Mouse (Mus musculus): ENCODE data around the gene Ssbp3.

Ssbp3 gene

DNA sequence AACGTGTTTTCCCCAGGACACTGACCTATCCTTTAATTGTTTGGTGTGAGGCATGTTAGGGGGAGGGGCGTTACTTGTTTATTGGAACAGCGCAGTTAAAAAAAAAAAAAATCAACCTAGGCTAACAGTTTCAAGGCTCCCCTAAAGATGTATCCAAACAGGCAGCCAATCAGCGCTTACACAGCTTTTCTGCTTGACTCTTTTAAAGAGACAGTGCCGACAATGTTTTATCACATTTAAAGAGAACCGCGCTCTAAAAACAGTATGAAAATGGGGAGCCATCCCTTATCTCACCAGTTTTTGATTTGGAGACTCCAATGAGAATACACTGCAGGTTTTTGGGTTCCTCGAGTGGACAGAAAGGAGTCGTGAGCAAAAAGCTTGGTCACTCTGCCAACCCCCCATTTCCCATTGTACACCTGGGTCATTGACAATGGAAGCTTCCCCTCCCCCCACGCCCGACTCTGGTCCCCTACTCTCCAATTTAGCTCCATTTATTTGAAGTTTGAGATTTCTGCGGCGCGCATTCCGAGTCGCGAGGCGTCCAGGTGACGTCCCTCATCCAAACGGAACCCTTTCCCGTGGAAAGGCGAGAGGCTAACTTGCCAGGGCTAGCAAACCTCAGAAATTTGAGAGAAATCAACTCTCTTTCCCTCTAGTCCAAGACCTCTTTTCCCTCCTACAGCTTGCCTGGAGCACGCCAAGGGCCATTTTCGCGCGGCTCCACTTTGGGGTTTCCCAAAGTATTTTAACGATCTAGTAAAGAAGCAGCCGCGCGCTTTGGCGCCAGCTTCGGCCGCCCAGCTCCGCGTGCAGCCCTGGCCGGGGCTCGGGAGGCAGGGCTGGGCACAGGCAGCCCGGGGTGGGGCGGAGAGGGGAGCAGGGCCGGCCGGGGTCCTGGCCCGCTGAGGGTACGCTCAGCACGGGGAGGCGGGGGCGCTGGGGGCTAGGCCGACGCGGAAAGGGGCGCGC, at the start of gene Ssbp3:
Gene Ssbp3, plus strand, starts transcription at position 501 of the 972 bp plus-strand sequence.
- in situ Hi-C loops (cut with MboI), result no loop called here

DNA sequence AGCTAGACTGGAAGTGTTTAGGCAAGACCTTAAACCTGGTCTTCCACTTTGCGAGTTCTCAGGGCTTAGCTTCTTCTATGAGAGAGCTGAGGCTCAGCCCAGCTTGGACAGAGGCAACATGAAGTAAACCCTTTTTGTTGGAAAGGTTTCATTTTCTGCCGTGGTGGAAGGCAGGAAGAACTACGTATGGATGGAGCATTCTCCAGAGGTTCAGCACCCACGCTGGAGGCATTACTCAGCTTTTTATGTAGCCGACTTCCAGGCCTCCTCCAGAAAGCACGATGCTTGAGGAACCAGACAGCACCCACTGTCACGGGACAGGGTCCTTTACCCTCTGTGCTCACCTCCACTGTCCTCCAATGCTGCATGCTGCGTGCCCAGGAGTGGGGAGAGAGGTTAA, 48.6 kb upstream of the Ssbp3 start:
- in situ Hi-C loops (cut with MboI), result no loop called here

DNA sequence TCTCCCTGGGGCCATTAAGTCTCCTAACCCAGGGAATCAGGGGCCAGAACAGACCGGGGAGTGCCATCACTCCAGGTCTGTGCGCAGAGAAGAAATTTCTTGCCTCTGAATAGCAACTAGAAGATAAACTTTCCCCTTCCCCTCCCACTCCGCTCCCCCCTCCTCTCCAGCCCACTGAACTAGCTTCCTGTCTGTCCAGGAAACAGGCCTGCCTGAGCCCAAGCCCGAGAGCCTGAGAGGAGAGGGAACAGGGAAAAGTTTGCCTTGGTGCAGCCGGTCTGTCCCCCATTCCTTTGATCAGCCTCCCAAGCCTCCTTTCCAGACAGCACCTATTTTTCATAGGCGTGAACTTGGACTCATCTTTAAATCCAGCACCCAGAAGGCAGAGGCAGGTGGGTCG, 48.2 kb upstream of the Ssbp3 start:
- in situ Hi-C loops (cut with MboI), result no loop called here

DNA sequence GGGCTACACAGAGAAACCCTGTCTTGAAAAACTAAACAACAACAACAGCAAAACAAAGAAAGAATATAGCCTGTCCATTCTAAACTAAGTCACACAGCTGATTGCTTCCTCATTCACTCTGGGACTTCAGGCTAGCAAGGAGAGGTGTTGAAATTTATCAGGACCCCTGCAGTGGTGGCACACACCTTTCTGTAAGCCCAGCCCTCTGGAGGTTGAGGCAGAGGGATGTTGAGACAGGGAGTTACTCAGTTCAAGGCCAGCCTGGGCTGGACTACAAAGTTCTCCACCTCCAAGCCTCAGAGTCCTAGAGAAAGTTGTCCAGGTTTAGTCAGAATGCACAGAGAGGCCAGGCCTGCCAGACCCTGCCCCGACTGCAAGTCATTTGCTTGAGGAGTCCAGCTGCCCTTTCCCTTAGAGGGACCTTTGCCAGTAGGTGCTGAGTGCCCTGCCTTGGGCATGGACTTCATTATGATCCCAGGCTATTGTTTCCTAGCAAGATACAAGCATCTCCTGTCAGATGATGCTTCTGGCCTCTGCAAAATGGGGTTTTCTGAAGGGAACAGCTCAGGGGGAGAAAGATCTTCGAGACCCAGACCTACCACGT, 47.6 kb upstream of the Ssbp3 start:
- in situ Hi-C loops (cut with MboI), result no loop called here

DNA sequence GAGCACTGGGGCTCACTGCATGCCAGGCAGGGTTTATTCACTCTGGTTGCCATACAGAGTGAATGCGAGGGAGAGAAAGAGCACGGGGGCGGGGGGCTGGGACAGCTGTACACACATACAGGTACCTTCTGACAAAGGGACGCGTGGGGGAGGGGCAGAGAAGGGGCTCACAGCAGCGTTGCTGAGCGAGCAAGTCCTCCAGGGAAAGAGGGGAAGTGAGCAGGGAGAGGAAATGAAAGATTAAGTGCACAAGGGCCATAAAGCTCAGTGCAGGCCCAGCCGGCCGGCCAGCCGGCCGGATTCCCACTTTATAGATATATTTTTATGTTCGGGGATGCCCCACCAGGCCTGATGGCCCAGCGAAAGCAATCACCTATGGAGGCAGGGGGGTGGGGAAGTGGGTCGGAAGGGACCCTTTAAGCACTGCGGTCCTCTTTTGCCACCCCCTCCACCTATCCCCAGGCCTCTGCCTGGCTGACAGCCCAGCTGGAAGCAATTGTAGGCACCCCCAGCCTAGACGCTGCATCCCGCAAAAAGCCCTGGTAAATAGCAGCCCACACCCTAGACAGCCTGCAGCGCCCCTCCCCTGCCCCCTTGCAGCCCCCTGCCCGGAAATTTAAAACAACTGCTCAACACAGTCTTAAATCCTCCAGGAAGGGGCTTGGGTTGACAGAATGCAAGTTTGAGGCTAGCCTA, 44.9 kb upstream of the Ssbp3 start:
- in situ Hi-C loops (cut with MboI), result no loop called here

- in situ Hi-C loops (cut with MboI), result no loop called here
Observed at GRCm38 (mm10) chr4:106866381-106866780, 44.1 kb upstream of the Ssbp3 start.

GRCm38 (mm10) chr4:106866845-106867244, 43.7 kb upstream of the Ssbp3 start:
- in situ Hi-C loops (cut with MboI), result no loop called here

- in situ Hi-C loops (cut with MboI), result no loop called here
Observed at GRCm38 (mm10) chr4:106868737-106869438, 41.6 kb upstream of the Ssbp3 start.

DNA sequence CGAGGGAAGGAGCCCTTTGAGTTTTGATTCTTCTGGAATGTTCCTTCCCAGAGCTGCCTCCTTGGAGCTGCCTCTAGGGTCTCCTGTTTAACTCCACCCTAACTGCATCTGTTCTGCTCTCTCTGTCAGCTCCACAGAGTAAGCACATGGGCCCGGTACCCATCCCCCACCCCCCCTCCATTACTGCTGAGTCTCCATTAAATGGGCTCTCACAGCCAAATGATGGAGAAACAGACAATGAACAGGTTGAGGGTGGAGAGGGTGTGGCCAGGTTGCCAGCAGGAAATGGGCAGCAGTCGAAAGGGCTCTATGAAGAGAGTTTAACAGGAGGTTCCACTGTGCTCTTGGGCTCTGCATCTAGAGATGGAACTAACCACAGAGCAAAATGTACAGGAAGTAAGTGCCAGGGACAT, 41.0 kb upstream of the Ssbp3 start:
- in situ Hi-C loops (cut with MboI), result no loop called here

DNA sequence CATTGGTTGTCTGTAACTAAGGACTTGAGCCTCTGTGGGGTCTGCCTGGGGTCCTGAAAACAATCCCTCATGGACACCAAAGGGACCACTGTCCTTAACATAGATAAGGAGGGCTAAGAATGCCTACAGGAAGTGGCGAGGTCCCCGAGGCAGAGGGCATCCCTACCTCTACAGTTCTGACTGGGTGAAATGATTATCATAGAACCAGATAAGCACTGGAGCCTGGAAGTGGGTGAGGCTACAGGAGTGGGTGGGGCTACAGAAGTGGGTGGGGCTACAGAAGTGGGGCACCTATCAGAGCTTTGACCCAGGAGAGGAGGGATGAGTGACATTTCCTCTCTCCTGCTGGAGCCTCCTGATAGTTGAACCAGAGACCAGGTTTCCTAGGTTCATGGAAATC, 39.9 kb upstream of the Ssbp3 start:
- in situ Hi-C loops (cut with MboI), result no loop called here

- in situ Hi-C loops (cut with MboI), result no loop called here
Observed at GRCm38 (mm10) chr4:106874501-106874900, 36.0 kb upstream of the Ssbp3 start.

- in situ Hi-C loops (cut with MboI), result no loop called here
Observed at GRCm38 (mm10) chr4:106881101-106881500, 29.4 kb upstream of the Ssbp3 start.

- in situ Hi-C loops (cut with MboI), result no loop called here
Observed at GRCm38 (mm10) chr4:106883149-106883548, 27.4 kb upstream of the Ssbp3 start.

DNA sequence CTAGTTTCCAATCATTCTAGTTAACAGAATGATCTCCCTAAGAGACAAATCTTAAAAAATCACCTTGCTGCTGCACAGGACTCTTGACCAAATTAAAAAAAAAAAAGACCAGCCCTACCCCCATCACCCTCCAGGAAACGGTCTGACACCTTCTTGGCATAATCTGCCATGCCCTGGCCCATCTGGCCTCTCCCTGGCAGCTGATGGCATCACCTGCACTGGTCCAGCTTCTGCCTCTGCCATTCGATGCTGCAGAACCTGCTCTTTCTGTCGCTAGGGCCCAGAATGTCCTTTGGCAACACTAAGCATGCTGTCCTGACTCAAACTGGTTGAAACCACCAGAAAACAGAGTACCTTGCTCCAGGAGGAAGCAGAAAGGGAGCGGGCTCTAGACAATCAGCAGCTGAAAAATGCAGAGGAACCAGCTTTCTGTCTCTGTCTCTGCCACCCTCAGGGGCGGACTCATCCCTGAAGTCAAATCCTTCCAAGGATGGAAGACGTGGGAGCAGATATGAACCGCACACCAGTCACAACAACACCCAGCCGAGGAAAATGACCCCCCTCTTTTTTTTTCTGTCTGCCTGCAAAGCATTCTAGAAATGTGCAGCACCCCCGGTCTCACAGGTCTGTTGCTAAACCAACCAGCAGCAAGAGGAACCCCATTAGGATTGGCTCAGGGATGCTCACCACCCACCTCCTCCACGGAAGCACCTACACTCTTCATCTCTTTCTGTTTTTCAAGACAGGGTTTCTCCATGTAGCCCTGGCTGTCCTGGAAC, 24.0 kb upstream of the Ssbp3 start:
- in situ Hi-C loops (cut with MboI), result no loop called here

- in situ Hi-C loops (cut with MboI), result no loop called here
Observed at GRCm38 (mm10) chr4:106896086-106896485, 14.4 kb upstream of the Ssbp3 start.

DNA sequence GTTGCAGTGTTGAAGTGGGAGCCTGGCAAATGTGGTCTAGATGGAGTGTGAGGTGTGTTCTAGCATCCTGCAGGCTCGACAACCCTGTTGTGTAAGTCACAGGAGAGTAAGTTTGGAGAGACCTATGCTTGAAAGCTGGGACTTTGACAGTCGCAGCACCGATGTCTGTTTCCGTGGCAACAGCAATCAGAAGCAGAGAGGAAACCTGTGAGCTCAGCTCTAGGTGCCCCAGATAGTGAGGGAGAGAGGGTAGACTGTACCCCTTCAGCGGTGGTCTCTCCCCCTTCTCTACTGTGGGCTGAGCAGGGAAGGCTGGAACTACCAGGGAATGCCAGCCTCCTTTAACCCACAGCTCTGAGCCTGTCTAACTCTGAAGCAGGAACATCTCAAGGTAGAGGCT, 11.6 kb upstream of the Ssbp3 start:
- in situ Hi-C loops (cut with MboI), result no loop called here

GRCm38 (mm10) chr4:106899471-106899870, 11.0 kb upstream of the Ssbp3 start:
- in situ Hi-C loops (cut with MboI), result no loop called here

GRCm38 (mm10) chr4:106900718-106901117, 9.8 kb upstream of the Ssbp3 start:
- in situ Hi-C loops (cut with MboI), result no loop called here

GRCm38 (mm10) chr4:106901610-106902009, 8.9 kb upstream of the Ssbp3 start:
- in situ Hi-C loops (cut with MboI), result no loop called here

DNA sequence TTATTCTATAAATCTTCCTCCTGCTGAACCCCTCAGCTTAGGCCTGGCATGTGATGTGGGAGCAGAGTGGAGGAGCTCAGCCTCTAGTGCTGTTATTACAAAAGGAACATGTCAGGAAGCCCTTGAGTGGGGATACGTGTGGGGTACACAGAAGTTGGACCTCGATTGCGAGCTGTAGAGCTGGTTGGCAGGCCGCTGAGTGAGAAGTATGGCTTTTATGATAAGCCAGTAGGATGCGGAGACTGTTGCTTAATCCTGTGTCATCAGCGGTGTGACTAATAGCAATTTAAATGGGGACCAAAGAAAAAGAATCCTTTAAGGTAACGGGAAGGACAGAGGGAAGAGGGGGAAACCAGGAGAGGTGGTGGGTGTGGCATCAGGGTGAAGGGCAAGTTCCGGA, 8.3 kb upstream of the Ssbp3 start:
- in situ Hi-C loops (cut with MboI), result no loop called here

GRCm38 (mm10) chr4:106905898-106906297, 4.6 kb upstream of the Ssbp3 start:
- in situ Hi-C loops (cut with MboI), result loop anchor here (5.0 kb wide), 1 partner anchor 69 kb away; no protein-coding TSS in a partner anchor
